Mouse (Mus musculus) lung, postnatal 25 days (tissue): Measurements from ENCODE around the gene Rbfox3.

ENCODE experiments used
- DNase-seq: peaks from one replicate; pipeline ENCODE4 v3.0.0; 2022; ENCODE audit warnings: low spot score

Rbfox3 gene

DNA sequence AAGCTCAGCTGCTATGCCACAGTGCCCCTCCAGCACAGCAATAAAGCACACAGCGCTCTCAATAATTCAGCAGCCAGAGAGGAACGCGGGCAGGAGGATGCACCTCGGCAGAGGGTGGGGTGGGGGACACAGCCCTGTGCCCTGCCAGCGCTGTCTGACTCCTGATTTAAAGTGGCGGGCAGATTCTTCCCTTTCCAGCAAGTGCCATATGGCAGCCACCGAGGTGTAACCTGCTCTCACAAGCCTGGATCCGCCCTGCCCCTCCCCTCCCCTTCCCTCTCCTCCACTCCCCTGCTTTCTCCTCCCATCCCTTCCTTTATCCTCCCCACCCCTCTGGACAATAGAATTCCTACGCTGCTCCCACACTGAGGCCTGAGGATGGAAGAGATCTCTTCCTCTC, 311.2 kb downstream of the Rbfox3 start:
- no peak for DNase-seq

DNA sequence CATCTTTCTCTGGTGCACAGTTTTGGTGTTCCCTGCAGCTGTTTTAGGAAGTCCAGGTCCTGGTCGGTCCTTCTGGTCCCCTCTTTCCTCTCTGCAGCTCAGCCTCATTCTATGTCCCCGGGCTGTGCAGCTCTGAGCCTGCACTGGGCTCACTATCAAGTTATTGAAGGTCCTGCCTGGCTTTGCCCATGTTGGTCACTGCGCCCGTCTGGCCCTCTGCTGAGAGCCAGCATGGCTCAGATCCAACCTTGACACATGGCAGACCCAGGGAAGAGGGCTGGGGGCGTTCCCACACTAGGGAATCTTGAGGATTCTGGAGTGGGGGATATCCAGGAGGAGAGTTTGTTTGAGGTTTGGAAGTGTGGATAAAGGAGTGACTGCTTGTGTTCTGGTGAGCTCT, 312.7 kb downstream of the Rbfox3 start:
- no peak for DNase-seq

DNA sequence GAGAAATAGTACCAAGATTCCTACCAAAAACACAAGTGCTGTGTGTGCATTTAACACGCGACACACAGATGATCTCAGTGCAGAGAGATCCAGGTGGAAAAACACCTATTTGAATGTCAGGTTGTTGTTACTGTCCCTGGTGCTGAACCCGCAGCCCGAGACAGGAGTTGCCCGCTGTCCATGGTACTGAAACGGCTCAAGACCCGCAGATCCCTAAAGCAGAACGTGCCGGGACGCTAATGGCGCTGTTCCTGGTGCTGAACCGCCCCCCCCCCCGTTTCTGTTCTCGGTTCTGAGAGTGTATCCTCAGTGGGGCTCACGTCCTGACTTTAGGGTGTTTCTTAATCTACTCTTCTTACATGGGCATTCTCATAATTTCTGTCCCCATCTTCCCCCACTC, 326.6 kb downstream of the Rbfox3 start:
- peak; percentile 66 for DNase-seq

DNA sequence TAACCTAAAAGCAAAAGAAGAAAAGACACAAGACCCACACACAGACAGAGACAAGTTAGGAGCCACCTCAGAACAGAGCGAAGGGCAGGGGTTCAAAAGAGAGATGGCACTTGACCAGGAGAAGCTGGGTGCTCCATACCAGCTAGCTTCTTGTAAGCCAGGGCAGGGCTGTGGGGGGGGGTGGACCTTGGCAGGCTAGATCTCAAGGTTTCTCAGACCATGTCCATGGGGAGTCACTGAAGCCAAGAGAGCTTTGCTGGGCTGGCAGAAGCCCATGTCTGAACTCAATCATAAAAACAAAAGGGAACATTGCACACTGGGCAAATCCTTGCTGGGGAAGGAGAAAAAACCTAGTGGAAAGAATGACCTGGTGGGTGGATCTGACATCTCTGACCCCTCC, 327.4 kb downstream of the Rbfox3 start:
- DNase-seq, result no peak

DNA sequence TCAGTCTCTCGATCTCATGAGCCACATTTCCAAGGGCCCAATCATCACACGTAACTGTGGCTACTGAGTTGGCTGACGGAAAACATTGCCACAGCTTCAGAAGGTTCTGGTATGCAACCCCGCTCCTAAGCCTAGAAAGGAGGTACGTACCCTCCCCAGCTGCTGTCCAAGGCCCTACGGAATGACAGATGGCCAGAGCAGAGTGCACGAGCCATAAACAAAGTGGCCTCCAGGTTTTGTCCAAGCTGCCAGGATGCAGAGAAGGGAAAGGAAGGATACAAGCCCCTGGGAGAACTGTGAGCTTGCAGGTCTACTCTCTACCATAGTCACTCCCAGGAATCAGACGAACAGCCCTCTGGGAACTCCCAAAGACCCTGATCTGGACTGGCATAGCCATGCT, 327.8 kb downstream of the Rbfox3 start:
- no peak for DNase-seq

DNA sequence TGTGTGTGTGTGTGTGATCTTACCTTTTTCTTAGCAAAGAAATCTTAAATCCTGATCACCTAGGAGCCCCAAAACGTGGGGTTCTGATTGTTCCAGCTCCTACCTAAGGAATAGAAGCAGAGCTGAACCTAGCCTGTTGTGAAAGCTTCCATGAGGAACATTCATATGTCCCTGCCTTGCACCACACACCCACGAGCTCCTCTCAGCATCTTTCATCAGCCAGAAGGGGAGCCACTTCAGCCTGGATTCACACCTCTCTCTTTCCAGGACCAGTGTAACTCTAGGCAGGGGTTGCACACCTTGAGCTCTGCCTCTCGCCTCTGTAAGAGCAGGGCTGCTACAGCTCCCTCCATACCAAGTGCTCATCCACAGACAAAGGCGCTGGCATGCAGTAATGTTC, 330.4 kb downstream of the Rbfox3 start:
- DNase-seq, result no peak

DNA sequence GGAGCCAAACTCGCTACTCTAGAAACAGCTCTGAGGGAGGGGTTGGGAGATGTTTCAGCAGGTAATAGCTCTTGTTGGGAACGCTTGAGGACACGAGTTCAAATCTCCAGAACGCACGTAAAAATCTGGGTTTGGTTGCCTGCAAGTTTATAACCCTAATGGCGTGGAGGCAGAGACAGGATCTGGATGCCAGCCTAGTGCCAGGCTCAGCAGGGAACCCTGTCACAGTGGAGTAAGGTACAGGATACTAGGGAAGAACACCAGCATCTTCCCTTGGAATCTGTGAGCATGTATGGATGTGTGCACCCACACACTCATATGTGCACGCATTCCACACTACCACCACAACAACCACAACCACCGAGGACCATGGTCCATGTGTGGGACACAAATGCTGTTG, 331.8 kb downstream of the Rbfox3 start:
- DNase-seq, result no peak

DNA sequence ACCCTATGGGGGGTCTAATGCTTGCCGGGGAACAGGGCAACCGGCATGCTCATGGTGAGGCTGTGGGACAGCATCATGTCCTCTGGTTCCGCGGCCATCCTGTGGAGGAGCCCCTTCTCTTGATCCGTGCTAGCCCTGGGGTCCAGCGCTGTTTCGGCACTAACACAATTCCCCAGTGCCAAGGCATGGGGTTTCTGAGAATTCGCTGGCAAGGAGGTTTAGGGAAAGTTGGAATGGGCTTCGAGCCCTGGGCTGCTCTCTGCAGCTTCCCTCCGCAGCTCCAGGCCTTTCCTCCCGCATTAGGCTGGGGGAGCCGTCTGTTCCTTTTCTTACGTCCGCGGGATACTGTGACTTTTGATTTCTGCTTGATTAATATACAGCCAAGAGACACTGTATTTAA, 334.1 kb downstream of the Rbfox3 start:
- DNase-seq, result no peak

DNA sequence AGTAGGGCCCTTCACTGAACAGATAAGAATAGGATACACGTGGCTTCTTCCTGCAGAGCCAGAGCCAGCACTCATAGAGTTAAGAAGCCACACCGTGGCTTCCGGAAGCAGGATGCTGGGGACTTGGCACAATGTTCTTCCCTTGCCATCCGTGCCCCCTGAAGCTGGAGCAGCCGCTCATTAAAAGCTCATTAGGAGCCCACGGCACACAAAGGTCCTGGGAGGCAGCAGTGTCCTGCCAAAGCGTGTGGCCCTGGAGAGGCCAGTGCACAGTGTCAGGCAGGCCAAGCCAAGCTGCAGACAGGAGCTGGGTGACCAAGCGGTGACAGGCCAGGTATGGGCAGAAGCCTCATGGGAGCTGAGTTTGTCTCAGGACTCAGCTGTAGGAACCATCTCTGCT, 334.8 kb downstream of the Rbfox3 start:
- no peak for DNase-seq

DNA sequence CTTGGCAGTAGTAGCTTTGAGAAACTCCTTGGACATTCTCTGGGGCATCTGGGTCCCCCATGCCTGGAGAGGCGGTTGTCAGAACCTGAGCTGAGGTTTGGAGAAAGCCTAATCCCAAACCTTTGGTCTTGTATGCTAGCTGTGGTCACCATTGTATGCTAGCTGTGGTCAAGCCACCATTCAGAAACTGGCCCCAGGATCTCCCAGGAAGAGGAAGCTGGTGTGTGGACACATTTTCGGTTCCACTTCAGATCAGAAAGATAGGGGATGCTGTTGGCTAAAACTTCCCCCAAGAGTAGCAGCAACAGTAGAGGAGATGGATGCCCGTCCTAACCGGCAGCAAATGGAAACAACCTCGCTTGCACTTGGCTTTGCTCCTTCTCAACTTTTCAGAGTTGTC, 337.0 kb downstream of the Rbfox3 start:
- DNase-seq, result no peak

DNA sequence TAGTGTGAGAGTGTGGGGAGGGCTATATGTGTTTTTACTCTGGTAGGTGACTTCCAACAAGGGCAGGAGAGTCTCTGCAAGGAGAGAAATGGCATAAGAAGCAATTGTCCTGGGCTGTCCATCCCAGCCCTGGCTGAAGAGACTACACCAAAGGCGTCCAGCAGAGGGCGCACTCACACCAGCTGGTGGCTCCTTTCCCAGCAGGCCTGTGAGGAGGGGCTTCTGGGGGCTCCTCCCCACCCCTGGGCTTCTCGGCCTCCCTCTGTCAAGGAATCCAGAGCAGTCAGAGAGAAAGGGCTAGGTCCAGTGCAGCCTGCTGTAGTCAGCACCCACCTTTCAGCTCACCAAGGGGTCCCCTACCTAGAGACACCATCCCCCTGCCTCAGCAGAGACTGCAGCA, 337.8 kb downstream of the Rbfox3 start:
- DNase-seq, result no peak

DNA sequence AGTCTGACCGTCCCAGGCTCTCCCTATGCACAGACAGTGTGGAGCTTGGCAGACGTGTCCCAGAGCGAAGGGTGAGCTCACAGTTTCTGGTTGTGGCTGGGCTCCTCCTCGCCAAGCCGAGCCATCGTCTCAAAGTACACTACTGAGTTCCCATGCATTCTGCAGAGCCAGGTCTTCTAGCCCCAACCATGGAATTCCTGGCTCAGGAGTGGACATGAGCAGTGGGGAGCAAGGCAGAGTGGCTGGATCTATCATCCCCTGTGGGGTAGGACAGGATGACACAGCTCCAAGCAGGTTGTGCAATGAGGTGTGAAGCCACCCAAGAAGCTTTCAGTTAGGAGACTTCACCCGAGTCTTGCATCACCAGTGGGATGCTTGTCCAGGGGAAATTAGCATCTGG, 338.4 kb downstream of the Rbfox3 start:
- no peak for DNase-seq

DNA sequence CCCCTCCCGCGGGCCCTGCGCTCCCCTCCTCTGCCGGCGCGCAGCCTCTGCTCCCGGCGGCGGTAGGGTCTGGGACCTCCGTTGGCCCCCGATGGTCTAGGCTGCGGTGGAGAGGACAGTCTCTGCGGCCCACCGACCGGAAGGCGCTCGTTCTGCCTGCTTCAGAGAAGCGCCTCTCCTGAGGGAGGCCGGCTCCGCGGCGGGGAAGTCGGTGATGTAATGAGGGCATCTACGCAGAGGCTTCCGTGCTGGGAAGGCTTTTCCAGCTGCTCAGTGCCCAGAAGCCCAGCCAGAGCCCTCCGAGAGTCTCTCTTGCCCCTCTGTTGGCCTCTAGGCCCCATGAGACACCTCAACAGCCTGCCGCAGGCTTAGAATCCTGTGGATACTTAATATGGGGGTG, 341.2 kb downstream of the Rbfox3 start:
- DNase-seq, result no peak

DNA sequence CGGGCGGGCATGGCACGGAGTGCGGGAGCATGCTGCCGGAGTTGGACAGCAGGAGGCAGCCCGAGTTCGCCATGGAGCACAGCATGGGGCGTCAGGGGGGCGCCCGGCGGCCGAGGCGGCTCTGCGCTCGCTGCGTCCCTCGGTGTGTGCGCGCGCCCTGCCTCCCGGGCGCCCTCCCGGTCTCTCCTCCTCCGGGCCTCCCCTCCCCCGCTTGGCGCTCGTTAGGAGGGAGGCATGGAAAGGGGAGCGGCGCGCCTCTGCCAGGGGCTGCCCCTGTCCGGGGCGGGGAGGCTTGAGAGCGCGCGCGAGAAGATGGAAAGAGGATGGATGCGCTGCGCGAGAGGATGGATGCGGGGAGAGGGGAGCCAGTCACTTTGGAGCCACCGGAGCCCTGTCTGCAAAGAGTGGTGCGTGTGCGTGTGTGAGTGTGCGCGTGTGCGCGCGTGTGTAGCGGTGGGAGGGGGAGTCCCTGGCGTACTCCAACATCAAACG, 341.8 kb downstream of the Rbfox3 start:
- no peak for DNase-seq

DNA sequence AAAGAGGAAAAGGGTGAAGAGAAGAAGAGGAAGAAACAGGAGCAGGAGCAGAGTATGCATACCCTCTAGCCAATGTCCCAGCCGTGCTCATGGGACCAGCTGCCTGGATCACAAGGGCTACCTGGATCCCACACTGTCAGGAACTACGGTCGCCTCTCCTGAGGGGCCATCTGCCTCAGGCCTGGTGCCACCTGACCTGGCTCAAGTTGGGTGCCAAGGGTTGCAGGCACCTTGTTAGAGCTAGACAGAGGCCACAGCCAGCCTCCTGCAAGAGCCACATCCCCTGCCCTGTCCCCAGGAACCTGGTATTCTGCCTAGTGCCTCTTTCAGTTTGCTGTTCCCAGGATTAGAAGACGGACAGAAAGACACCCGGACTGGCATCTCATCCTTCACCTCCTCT, 347.5 kb downstream of the Rbfox3 start:
- no peak for DNase-seq

DNA sequence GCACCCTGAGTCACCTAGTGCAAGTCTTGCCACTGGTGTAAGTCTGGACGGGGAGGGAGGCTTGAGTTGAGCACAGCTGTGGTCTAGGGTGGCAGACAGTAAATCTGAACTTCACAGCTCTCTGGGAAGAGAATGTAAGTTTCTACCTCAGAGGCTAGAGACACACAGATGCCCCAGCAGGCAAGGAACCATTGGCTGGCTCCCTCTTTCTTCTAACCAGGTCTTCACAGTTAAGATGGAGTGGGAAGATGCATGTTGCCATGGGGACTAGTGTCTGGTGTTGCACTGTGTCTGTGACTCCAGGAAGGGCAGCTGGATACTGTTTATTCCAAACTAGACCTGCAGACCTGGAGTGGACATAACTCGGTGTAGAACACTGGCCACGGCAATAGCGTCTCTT, 348.6 kb downstream of the Rbfox3 start:
- DNase-seq, result no peak

DNA sequence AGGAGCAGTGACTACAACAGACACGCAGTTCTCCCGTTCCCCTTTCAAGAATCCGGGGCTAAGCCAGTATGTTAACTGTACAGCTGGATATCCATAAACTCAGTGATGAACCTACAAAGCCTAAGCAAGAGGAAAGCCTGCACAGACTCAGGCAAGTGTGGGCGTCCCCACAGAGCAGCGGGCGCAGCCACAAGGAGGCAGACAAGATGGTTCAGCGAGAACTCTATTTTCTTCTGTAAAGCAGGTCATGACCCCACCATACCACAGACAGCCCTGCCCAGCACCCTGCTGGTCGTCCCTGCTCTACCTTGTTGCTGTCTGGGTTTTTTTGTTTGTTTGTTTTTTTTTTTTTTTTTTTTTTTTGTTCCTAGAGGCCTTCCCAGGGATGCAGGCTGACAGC, 353.2 kb downstream of the Rbfox3 start:
- no peak for DNase-seq

DNA sequence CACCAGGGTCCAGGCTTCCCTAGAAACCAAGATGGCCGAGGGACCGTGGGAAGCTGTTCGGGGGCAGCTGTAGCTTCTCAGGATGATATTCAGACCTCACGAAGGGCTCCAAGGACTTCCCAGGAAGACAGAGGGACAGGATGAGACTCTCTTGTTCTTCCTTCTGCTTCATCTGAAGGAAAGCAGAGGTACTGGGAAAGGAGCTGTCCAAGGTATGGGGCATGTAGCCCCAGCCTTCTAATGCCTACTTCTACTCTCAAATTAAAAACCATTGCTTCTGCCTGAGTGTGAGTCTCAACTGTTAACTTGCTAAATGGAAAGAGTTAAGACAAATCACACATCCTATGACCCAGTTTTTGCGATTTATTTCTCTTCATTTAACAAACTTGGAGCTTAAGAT, 355.8 kb downstream of the Rbfox3 start:
- DNase-seq, result no peak

DNA sequence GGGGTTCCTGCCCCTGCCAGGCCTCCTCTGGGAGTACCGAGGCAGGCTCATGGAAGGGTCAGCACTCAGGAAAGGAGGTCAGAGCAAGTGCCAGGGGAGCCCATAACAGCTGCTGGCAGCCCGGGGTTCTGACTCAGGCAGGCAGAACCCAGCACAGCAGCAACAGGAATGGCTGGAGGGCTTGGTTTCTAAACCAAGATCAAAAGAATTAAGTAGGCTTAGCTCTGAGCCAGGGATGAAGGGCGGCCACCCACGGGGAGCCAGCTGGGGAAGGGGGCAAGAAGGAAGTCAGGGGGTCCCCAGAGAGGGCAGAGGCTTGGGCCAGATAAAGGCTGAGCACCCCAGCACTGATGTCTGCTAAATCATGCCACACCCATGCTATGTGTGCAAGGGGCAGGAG, 356.9 kb downstream of the Rbfox3 start:
- no peak for DNase-seq

DNA sequence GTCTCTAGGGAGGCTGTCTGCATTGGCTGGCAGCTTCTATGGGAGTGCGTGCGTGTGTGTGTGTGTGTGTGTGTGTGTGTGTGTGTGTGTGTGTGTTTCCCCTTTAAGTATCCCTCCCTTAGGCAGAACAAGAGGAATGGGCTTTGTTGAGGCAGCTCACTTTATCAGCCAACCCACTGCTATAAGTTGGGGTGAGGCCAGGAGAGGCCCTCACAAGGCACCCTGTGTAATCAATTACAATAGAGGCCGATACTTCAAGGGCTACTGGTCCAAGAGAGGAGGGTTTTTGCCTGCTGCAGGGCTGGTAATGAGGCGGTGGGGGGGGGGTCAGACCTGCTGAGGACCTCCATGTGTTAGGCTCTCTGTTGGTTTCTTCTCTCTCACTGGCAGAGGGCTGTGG, 357.5 kb downstream of the Rbfox3 start:
- no peak for DNase-seq

DNA sequence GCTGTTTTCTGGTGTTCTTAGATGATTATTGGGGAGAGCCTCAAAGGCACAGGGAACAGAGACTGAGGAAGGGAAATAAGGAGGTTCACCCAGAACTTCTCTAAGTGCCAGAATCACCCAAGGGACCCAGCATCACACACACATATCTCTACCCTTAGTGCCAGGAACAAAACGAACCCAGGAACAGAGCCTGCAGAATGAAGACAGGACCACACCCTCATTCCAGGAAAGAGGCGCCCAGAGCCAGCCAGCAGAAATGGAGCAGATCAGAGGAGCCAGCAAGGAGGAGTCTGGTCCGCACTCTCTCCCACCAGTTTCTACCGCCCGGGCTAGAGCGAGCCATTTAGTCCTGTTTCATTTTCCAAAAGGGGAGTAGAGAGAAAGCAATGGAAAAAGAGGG, 358.4 kb downstream of the Rbfox3 start:
- DNase-seq, result no peak

DNA sequence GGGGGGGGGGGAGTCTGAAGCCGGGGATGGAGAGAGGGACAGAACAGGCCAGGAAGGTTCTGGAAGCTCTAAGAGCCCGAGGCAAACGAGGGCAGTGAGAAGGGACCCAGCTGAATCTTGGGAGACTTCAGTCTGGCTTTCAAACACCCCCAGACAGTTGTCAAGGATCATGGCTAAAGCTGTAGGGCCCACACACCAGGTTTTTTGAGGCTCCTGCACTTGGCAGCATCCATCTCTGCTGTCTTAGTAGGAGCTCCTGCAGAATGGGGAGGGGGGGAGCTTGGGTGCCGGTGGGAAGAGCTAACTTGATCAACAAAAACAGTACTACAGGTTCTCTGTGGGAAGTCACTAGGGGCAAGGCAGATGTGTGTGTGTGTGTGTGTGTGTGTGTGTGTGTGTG, 358.9 kb downstream of the Rbfox3 start:
- DNase-seq, result no peak

DNA sequence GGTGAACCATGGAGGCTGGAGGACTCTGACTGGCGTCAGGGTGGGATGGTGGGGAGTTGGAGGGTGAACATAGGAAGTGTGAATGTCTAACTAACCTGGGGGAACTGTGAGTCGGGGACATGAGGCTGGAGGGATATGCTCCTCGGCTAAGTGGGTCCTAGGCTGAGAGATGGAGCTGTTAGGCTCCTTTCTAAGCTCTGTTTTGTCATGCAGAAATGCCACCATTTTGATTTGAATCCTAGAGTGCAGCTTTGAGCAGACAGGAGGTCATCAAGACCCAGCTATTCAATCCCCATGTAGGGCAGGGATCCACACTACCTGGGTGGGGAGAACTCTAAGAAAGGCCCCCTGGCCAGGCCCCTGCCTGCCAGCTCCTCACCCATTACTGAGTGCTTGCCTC, 359.7 kb downstream of the Rbfox3 start:
- DNase-seq, result no peak

DNA sequence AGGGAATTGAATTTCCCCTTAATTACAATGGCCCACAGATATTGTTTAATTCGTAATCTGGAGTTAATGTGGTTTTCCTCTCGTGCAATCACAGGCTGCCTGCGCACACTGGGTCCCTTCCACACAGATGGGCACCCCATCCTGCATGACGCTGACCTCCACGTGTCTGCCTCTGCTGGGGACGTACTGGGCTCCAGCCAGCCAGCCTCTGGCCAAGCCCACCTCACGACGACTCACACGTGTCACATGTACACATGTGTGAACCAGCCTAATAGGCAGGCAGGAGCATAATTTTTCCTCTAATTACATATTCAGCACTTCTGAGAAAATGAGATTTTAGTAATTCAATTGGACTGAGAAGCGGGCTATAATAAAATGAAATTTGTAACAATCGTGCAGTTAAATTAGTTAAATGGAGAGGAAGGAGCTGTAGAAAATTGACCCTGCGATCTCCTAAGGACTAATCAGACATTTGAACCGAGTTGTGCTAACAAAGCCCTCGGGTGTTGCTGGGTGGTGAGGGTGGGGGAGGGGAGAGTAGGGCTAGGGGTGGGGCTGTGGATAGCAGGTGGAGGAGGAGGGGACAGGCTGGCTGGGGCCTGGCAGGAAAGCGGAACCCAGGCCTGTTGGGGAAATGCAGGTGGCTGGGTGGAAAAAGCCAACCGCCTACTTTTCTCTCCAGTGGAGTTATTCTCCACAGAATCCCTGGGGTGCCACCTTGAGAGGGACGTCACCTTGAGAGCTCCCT, 360.4 kb downstream of the Rbfox3 start:
- no peak for DNase-seq

DNA sequence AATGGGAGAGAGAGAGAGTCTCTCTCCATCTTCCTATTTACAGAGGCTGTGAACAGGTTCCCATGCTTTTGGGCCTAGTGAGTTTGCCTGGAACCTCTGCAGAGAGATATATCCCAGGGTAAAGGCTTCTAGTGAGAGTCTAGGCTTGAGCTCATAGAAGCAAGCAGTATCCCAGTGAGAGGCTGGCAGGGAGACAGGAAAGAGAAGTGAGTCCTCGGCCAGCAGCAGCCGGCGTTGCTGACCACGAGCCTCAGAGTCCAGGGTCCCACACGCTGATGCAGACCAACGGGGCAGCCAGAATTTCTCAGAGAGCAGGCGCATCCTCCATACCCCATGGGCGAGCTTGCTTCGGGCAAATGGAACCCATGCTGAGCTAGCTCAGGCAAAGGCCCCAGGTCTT, 363.2 kb downstream of the Rbfox3 start:
- no peak for DNase-seq
